Mouse (Mus musculus) bone marrow macrophage, adult 2 months (primary cell): Measurements from ENCODE around the gene Sirpa.

Experiments
- CTCF ChIP-seq: IDR thresholded peaks from 2 replicates; pipeline ENCODE4 v1.5.1; 2012; ENCODE audit warnings: low read depth, mild to moderate bottlenecking, low read length, moderate library complexity
- POLR2A ChIP-seq: IDR thresholded peaks from 2 replicates; pipeline ENCODE4 v1.6.1; 2012; ENCODE audit warnings: mild to moderate bottlenecking, low read depth, low read length, borderline replicate concordance

- TF ChIP-seq CTCF (no peak), POLR2A (no peak)
These were observed 3.1 kb downstream of the Sirpa start for GRCm38 (mm10) chr2:129595661-129596209.
